Mouse (Mus musculus): Measurements from ENCODE around the gene Ints3. TPM values are rescaled to one million over a fixed set of nuclear protein-coding genes. Genes with fewer than 3 reads are reported as not detected.

Ints3 gene
- polyA plus RNA-seq, 1 experiment from 2014 or later = 27.6 TPM

GRCm38 (mm10) chr3:90412312-90413010 is 21.0 kb downstream of the Ints3 start:
- H3K4me3 ChIP-seq (replicated peaks) = no peak overlapping the region
- peaks cover 74% of the 10 kb centered on the region for H3K36me3 ChIP-seq
- no peaks in the 10 kb centered on the region for H3K27me3 ChIP-seq
- no peak overlapping the region for H3K27ac ChIP-seq (replicated peaks)
- no peaks in the 10 kb centered on the region for H3K4me1 ChIP-seq
- no peak overlapping the region for H3K9ac ChIP-seq
- H3K9me3 ChIP-seq (replicated peaks) = no peaks in the 10 kb centered on the region
- 48% methylated on average over 5 of the region's 5 CpGs for WGBS
- H3K4me2 ChIP-seq (replicated peaks) = no peak overlapping the region
- ATAC-seq (ENCODE audit: insufficient number of reproducible peaks, low FRiP score, low TSS enrichment, low read depth) = no peak

- Histone ChIP-seq H3K4me2 (replicated peaks) (no peak overlapping the region), H3K9ac (no peak overlapping the region), H3K4me1 (no peaks in the 10 kb centered on the region), H3K9me3 (replicated peaks) (no peaks in the 10 kb centered on the region), H3K27me3 (no peaks in the 10 kb centered on the region), H3K4me3 (replicated peaks) (no peak overlapping the region), H3K27ac (replicated peaks) (no peak overlapping the region), H3K36me3 (peaks cover 77% of the 10 kb centered on the region)
- no peak for ATAC-seq (ENCODE audit: insufficient number of reproducible peaks, low FRiP score, low TSS enrichment, low read depth)
- 91% methylated on average over 3 of the region's 3 CpGs for WGBS
These were observed 24.7 kb downstream of the Ints3 start for GRCm38 (mm10) chr3:90408721-90409120.

DNA sequence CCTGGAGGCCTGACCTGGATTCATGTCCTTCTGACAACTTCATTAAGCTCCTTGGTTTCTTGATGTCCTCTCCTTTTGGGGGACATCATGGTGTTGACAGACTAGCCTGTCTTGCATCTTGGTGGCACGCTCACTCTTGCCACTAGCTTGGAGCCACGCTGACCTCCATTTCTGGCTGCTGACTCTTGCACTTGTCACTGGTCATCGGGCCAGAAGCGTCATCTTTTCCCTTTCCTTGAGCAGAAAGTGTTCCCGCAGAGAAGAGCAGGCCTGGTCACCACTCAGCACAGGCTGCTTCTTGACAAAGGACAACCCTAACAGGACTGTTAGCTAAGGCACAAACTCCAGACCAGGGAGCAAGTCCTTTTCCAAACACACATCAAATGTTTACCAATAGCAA is 27.0 kb downstream of the Ints3 start:
- ATAC-seq (ENCODE audit: insufficient number of reproducible peaks, low FRiP score, low TSS enrichment, low read depth) = no peak
- H3K4me2 ChIP-seq (replicated peaks) = no peak overlapping the region

DNA sequence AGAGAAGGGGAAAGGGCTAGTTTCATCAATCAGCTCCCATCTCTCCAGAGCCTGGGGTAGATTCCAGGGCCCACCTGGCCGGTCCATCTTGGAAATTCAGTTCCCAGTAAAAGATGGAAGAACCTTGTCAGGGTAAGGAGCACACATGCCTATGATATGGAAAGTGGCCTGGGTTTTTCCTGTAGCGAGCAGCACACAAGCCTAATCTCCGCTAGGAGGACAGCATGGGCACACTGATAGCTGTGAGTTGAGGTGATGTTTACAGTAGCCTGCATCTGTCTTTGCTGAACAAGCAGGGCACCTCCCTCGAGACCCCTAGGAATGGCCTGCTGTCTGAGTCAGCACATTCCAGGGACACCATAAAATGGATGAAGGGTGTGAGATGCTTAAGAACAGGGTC is 28.8 kb downstream of the Ints3 start:
- Histone ChIP-seq H3K27ac (replicated peaks) (no peak overlapping the region), H3K36me3 (peaks cover 97% of the 10 kb centered on the region), H3K4me3 (replicated peaks) (no peak overlapping the region), H3K4me1 (no peaks in the 10 kb centered on the region), H3K27me3 (no peaks in the 10 kb centered on the region), H3K9ac (no peak overlapping the region), H3K4me2 (replicated peaks) (no peak overlapping the region), H3K9me3 (replicated peaks) (no peaks in the 10 kb centered on the region)
- 84% methylated on average over 4 of the region's 4 CpGs for WGBS
- no peak for ATAC-seq (ENCODE audit: insufficient number of reproducible peaks, low FRiP score, low TSS enrichment, low read depth)

More for the DNA sequence above, 27.0 kb downstream of the Ints3 start:
- no peaks in the 10 kb centered on the region for H3K4me1 ChIP-seq
- 96% methylated on average over 5 of the region's 5 CpGs for WGBS
- H3K9ac ChIP-seq = no peak overlapping the region
- no peaks in the 10 kb centered on the region for H3K9me3 ChIP-seq (replicated peaks)
- no peaks in the 10 kb centered on the region for H3K27me3 ChIP-seq
- H3K27ac ChIP-seq (replicated peaks) = no peak overlapping the region
- no peak overlapping the region for H3K4me3 ChIP-seq (replicated peaks)
- peaks cover 94% of the 10 kb centered on the region for H3K36me3 ChIP-seq

DNA sequence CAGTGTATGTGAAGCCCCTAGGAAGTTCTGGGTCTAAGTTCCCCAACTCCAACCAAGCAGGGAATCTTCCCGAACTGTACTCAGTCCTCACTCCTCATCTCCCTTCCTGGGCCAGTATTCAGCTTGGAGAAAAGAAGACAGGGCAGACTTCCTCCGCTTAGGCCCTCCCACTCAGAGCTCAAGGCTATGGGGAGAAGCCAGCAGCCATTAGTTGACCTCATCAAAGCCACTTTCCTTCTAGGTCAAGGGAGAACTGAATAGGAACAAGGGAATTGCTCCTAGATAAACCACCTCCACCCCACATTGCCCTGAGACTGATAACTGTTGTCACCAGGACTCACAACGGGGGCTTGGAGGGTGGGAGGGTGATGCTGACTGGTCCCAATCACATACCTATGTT is 29.3 kb downstream of the Ints3 start:
- no peak overlapping the region for H3K9ac ChIP-seq
- ATAC-seq (ENCODE audit: insufficient number of reproducible peaks, low FRiP score, low TSS enrichment, low read depth) = no peak
- no peaks in the 10 kb centered on the region for H3K27me3 ChIP-seq
- 85% methylated on average over 3 of the region's 3 CpGs for WGBS
- no peak overlapping the region for H3K4me2 ChIP-seq (replicated peaks)
- H3K4me1 ChIP-seq = no peaks in the 10 kb centered on the region
- no peak overlapping the region for H3K4me3 ChIP-seq (replicated peaks)
- H3K36me3 ChIP-seq = peaks cover 97% of the 10 kb centered on the region
- no peaks in the 10 kb centered on the region for H3K9me3 ChIP-seq (replicated peaks)
- no peak overlapping the region for H3K27ac ChIP-seq (replicated peaks)

- Histone ChIP-seq H3K4me3 (replicated peaks) (no peak overlapping the region), H3K4me2 (replicated peaks) (no peak overlapping the region), H3K9ac (no peak overlapping the region), H3K4me1 (no peaks in the 10 kb centered on the region), H3K36me3 (peaks cover 94% of the 10 kb centered on the region), H3K27ac (replicated peaks) (no peak overlapping the region), H3K9me3 (replicated peaks) (no peaks in the 10 kb centered on the region), H3K27me3 (no peaks in the 10 kb centered on the region)
- 71% methylated on average over 4 of the region's 4 CpGs for WGBS
- no peak for ATAC-seq (ENCODE audit: insufficient number of reproducible peaks, low FRiP score, low TSS enrichment, low read depth)
These were observed 32.4 kb downstream of the Ints3 start for GRCm38 (mm10) chr3:90400993-90401392.

DNA sequence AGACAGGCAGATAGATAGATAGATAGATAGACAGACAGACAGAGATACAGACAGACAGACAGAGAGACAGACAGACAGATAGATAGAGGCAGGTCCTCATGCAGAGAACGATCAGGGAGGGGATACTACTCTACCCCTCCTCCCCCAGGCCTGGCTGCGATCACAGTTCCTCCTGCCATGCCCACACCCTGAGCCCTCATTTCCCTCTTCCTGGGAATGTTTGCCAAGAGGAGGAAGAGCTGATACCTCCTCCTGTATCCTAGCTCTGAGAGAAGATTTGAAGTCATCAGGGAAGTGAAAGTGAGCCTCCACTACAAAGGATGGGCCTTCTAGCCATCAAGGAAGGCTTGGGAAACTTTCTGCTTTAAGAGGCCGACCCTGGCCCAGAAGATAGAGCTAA is 37.8 kb downstream of the Ints3 start:
- Histone ChIP-seq H3K9me3 (replicated peaks) (no peaks in the 10 kb centered on the region), H3K27me3 (no peaks in the 10 kb centered on the region), H3K4me1 (peaks cover 12% of the 10 kb centered on the region), H3K4me3 (replicated peaks) (no peak overlapping the region), H3K4me2 (replicated peaks) (no peak overlapping the region), H3K9ac (no peak overlapping the region), H3K27ac (replicated peaks) (no peak overlapping the region), H3K36me3 (peaks cover 92% of the 10 kb centered on the region)
- ATAC-seq (ENCODE audit: insufficient number of reproducible peaks, low FRiP score, low TSS enrichment, low read depth) = no peak
- 74% methylated on average over 3 of the region's 3 CpGs for whole genome bisulfite sequencing

- no peak overlapping the region for H3K9ac ChIP-seq
- H3K27ac ChIP-seq (replicated peaks) = no peak overlapping the region
- 90% methylated on average over 3 of the region's 3 CpGs for WGBS
- H3K36me3 ChIP-seq = peaks cover 65% of the 10 kb centered on the region
- H3K4me1 ChIP-seq = peaks cover 41% of the 10 kb centered on the region
- no peaks in the 10 kb centered on the region for H3K9me3 ChIP-seq (replicated peaks)
- ATAC-seq (ENCODE audit: insufficient number of reproducible peaks, low FRiP score, low TSS enrichment, low read depth) = no peak
- no peak overlapping the region for H3K4me3 ChIP-seq (replicated peaks)
- no peak overlapping the region for H3K4me2 ChIP-seq (replicated peaks)
- H3K27me3 ChIP-seq = no peaks in the 10 kb centered on the region
These were observed 40.8 kb downstream of the Ints3 start for GRCm38 (mm10) chr3:90392661-90393060.

DNA sequence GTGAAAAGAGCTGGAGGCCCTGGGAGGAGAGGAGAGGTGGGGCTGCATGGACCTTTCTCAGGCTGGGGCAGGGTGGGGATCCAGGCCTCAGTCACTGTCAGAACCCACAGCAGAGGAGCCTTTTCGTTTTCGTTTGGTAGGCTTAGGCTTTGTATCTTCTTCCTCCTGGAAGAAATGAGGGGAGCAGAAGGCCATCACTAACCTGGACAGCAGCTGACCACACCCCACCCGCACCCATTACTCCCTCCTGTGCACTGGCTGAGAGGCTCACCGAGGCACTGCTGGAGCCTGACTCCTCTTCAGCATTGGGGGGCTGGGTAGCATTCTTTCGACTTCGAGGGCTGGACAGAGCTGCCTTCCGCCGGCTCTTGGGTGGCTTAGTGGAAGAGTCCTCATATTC is 41.5 kb downstream of the Ints3 start:
- Histone ChIP-seq H3K4me2 (replicated peaks) (no peak overlapping the region), H3K27ac (replicated peaks) (0 out of 2 replicates have a peak overlapping the region, but pooled peaks have one; percentile 95), H3K4me1 (peaks cover 48% of the 10 kb centered on the region), H3K9ac (no peak overlapping the region), H3K36me3 (peaks cover 59% of the 10 kb centered on the region), H3K4me3 (replicated peaks) (no peak overlapping the region), H3K9me3 (replicated peaks) (no peaks in the 10 kb centered on the region), H3K27me3 (no peaks in the 10 kb centered on the region)
- ATAC-seq (ENCODE audit: insufficient number of reproducible peaks, low FRiP score, low TSS enrichment, low read depth) = no peak
- WGBS = 79% methylated on average over 8 of the region's 8 CpGs

DNA sequence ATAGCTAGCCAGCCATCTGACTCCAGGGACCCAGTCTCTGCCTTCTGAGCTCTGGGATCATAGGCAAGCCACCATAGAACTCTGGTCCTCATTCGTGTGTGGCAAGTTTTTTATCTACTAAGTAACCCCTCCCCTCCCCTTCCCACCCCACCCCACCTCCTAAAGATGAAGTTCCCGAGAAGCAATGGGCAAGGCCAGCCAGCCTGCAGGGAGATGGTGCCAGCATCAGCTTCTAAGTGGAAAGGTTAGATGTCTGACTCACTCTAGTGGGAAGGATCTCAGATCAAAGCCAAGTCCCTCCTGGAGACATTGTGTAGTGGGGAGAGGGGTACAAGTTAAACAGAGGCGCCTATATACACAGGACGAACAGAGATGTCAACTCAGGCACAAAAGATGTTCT is 42.4 kb downstream of the Ints3 start:
- 40% methylated on average over 4 of the region's 4 CpGs for WGBS
- H3K4me2 ChIP-seq (replicated peaks) = no peak overlapping the region
- H3K36me3 ChIP-seq = peaks cover 55% of the 10 kb centered on the region
- no peaks in the 10 kb centered on the region for H3K27me3 ChIP-seq
- H3K9ac ChIP-seq = no peak overlapping the region
- no peak overlapping the region for H3K4me3 ChIP-seq (replicated peaks)
- peaks cover 51% of the 10 kb centered on the region for H3K4me1 ChIP-seq
- ATAC-seq (ENCODE audit: insufficient number of reproducible peaks, low FRiP score, low TSS enrichment, low read depth) = no peak
- H3K27ac ChIP-seq (replicated peaks) = peak overlapping the region; percentile 95
- no peaks in the 10 kb centered on the region for H3K9me3 ChIP-seq (replicated peaks)

DNA sequence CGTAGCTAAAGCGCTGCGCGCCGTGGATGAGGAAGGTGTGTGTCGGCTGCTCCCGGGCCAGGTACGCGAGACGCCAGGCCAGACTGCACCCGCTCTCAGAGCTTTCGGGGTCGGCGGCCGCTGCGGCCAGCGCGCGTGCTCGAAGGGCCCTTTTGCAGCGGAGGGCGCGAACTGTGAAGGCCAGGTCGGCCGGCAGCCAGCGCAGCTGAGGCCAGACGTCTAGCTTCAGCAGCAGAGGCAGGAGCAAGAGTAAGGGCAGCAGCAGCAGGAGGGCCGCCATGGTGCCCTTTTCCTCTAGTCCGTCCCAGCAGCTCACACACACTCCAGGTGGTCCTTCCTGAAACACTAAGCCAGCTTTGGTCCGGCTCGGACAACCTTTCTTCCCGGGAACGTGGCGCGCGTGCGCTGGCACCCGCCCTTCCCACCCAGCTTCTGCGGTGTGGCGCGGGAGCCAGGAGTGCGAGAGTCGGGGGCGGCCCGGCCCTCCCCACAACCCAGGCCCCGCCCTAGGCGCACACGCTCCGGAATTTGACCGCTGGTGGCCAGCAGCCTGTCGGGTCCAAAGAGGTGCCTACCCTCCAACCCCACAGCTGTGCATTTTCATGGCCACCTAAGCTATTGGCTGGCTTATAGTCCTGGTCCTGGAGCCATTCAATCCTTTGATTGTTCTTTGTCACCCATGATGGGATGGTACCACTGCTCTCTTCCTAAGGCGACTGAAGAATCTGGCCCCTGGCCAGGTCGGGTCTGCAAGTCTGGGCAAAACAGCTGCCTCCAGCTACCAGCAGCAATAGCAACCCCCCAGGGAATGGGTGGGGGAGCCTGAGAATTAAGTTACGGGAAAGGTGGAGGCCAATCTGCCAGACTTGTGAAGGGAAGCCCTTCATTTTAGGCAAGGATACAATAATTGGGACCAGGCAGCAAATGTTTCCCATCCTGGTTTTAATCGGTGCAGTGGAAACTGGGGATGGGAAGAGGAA is 43.6 kb downstream of the Ints3 start, which contains the start of gene Slc27a3:
Gene Slc27a3, minus strand, starts transcription at position 428 of the 980 bp plus-strand sequence.
- H3K9ac ChIP-seq = peak within 1 kb of the TSS; percentile 76
- H3K27me3 ChIP-seq = no peaks in the 10 kb centered on the region
- peaks cover 51% of the 10 kb centered on the region for H3K4me1 ChIP-seq
- WGBS = under 1% methylated on average over 55 of the region's 55 CpGs
- ATAC-seq (ENCODE audit: insufficient number of reproducible peaks, low FRiP score, low TSS enrichment, low read depth) = peak; percentile 69
- H3K4me3 ChIP-seq (replicated peaks) = peak within 1 kb of the TSS; percentile 73
- H3K36me3 ChIP-seq = peaks cover 48% of the 10 kb centered on the region
- peak within 1 kb of the TSS; percentile 95 for H3K4me2 ChIP-seq (replicated peaks)
- H3K9me3 ChIP-seq (replicated peaks) = no peaks in the 10 kb centered on the region
- H3K27ac ChIP-seq (replicated peaks) = peak within 1 kb of the TSS; percentile 95

All from embryonic facial prominence, embryonic 15.5 days (tissue).